Mouse (Mus musculus): Measurements from ENCODE around the gene Fnip2. TPM values are rescaled to one million over a fixed set of nuclear protein-coding genes. Genes with fewer than 3 reads are reported as not detected.
A peak's percentile ranks its signal among the peaks of the same experiment; 100 is the strongest.

Gene Fnip2
- total RNA-seq, 2 experiments from 2014 or later = 11.9 to 16.0 TPM

- DNase-seq (ENCODE audit: low spot score in 2 of 2) = peak in 1 of 2 experiments; percentile 10
Observed at GRCm38 (mm10) chr3:79566716-79567691, 592 bp downstream of the Fnip2 start.

- no peak for DNase-seq (ENCODE audit: low spot score in 2 of 2)
Observed at GRCm38 (mm10) chr3:79564875-79565606, 2.6 kb downstream of the Fnip2 start.

DNA sequence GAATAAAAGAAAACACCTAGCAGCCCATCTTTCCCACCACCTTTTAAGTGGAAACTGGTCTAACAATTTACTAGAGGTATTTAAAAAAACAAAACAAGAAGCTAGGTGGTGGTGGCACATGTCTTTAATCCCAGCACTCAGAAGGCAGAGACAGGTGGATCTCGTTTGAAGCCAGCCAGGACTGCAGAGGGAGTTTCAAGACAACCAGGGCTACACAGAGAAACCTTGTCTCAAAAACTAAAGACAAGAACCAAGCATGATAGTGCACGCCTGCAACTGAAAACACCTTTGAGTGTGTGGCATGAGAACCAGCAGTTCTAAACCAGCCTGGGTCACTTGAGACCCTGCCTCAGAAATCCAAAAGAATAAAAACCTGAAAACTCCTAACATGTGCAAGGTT is 4.1 kb downstream of the Fnip2 start:
- DNase-seq (ENCODE audit: low spot score in 2 of 2) = no peak

DNA sequence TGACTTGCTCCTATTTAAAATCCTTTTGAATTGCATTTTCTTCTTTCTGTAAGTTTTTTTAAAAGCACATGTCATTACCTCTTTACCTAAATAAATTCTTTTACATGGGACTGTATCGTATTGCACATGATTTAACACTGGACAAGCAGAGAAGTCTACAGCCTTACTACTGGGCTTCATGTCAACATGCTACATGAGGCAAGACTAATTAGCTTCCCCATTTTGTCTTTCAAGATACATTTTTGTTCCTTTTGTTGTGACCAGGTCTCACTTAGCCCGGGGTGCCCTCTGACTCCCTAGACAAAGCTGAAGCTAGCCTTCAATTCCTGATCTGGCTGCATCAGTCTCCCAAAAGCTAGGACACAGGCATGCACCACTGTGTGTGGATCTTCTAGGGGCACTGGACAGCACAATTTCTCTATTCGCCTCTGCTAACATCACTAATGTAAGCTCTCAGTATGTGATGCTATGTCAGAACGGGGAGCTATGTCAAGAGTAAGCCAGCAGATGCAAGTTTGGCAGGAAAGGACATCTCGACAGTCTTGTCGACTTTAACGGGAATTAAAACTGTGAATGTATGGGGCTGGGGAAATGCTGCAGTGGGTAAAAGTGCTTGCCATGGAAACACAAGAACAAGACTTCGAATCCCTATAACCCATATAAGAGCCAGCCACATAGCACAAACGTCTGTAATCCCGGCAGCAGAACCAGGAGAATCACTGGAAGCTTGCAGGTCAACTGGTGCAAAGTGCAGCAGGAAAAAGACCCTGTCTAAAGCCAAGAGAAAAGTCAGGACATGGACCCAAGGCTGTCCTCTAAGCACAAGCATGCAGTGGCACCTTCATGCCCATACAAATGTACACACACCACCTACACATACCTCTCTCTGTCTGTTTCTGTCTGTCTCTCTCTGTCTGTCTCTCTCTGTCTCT is 5.5 kb downstream of the Fnip2 start:
- no peak for DNase-seq (ENCODE audit: low spot score in 2 of 2)

- DNase-seq (ENCODE audit: low spot score in 2 of 2) = no peak
Observed at GRCm38 (mm10) chr3:79560555-79560954, 7.0 kb downstream of the Fnip2 start.

DNA sequence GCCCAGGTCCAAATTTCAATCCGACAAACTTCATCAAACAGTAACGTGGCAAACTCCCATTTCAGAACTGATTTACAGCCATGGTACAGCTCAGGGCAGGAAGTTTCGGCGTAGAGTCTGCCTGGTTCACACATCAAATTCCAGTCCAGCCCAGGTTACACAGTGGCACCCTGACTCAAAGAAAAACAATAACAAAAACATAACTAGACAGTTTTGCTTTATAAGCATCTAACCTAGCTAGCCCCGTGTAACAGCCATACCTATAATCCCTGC is 7.9 kb downstream of the Fnip2 start:
- no peak for DNase-seq (ENCODE audit: low spot score in 2 of 2)

DNA sequence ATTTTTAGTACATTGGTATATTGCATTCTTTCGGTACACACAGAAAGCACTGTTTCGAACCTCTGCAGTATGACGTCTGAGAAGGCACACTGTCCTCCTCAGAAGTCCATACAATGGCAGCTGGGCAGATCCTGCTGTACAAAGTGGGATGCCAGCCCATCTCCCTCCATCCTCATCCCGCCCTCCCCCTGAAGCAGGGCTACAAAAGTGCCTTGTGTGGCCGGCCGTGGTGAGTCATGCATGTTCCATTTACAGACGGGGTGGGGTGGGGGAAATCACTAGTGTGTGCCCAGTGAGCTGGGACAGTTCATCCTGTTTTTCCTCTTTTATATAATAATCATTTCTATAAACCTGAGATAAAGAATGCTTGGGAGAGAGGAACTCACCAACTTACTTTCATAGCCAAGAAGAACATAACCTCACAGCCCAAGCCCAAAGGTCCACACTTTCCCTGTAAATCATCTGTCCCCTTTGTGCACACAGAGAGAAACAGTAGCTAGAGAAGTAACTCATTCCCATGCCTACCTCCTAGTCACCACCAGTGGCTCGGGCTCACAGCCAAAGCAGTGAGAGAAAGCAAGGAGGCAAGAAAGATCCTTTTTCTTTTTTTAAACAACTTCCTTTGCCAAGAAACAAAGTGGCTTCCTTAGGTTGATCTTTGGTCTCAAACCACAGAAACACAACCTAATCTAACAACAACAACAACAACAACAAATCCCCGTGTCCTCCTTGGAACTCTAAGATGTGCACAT is 8.4 kb downstream of the Fnip2 start:
- DNase-seq (ENCODE audit: low spot score in 2 of 2) = no peak

DNA sequence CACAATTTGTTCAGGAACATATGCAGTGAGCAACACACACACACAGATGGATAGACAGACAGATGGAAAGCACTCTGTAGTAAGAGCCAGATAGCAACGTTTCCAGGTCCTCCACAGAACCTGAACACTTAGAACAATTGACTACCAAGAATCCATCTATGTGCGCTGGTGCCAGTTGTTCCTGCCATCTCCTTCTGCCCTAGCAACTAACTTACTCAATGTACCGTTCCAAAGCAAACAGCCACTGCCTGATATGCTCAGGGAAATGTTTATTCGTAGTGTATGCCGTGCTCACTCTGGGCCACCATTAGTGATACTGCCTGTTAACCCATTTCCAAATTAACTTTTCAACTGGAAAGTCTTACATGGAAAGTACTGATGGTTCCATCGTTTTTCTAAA is 12.5 kb downstream of the Fnip2 start:
- no peak for DNase-seq (ENCODE audit: low spot score in 2 of 2)

- DNase-seq (ENCODE audit: low spot score in 2 of 2) = no peak
Observed at GRCm38 (mm10) chr3:79553779-79554178, 13.8 kb downstream of the Fnip2 start.

DNA sequence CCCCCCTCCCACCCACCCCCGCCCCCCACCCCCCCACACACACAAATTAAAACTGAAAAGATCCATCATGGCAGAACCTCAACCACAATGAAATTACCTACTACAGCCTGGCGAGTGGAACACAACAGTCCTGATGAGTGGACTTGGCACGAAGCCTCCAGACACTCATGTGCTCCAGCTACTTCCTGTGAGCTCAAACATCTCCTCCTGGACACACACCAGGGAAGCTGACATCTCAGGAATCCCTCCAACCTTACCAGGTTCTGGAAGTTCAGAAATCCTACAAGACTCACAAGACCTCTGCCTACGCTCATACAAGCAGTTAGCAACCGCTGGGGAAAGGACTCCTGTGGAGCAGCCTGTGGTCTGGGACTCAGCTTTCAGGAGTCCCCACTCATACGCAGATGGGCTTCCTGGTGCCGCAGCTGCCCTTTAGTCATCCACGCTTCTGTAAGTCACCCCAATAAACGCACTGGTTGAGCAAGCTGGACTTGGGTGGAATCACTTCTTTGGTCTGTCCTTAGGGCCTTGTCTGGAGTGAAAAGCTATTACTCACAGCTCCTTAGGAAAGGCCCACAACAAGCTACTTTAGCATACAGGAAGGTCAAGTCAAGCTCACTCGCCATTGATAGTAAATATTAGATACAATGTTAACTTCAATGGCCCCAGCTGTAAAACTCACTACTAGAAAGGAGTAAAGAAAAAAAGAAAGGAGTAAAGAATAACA is 15.6 kb downstream of the Fnip2 start:
- no peak for DNase-seq (ENCODE audit: low spot score in 2 of 2)

DNA sequence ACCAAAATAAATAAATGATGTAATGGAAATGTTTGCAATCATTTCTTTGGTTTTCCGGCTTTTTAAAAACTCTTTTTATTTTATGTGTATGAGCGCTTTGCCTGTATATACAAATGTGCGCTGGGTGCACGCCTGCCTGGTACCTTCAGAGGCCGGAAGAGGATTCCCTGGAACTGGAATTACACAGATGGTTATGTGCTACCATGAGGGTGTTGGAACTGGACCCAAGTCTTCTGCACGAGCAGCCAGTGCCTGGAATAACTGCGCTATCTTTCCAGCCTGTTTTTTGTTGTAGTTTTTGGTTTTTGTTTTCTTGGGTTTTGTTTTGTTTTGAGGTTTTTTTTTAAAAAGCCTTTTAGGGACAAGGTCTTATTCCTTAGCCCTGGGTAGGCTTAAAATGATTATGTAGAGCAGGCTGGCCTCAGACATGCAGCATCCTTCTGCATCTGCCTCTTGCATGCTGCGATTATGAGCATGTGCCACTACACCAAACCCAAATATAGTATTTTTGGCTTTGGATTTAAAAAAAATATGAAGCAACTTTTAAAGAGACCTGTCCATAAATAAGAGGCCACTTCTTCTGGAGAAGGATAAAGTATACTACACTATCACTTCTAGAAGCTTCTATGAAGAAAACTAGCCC is 17.7 kb downstream of the Fnip2 start:
- DNase-seq (ENCODE audit: low spot score in 2 of 2) = no peak

DNA sequence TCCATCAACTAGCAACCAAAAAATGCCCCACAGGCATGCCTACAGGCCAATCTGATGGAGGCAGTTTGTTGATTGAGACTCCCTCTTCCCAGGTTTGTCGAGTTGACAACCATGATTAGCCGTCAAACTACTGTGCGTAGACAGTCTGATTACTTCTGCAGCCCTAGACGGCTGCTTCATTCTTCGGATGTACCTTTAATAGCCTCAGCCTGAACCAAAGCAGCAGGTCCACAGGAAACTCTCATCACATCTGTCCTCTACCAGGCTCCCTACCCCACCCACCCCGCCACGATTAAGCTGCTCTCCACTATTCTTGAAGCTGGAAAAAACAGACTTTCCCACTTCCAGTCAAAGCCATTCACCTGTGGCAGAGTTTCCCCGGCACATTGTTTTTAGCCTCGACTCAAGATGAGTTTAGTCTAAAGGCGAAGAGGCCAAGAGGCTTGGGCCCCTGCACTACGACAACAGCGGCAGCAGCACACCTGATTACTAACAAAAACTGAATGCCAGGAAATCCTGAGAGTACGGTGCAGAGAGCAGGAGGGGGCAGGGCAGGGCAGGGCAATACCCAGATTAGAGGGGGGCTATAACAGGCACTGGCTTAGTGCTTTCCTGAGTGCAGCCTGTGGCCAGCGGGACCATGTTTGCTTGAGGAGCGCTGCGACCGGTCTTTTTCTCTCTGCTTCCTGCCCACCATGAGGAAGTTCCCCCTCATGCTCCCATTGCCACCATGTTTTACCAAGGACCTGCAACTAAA is 18.7 kb downstream of the Fnip2 start:
- no peak for DNase-seq (ENCODE audit: low spot score in 2 of 2)

- DNase-seq (ENCODE audit: low spot score in 2 of 2) = no peak
Observed at GRCm38 (mm10) chr3:79542585-79542984, 25.0 kb downstream of the Fnip2 start.

DNA sequence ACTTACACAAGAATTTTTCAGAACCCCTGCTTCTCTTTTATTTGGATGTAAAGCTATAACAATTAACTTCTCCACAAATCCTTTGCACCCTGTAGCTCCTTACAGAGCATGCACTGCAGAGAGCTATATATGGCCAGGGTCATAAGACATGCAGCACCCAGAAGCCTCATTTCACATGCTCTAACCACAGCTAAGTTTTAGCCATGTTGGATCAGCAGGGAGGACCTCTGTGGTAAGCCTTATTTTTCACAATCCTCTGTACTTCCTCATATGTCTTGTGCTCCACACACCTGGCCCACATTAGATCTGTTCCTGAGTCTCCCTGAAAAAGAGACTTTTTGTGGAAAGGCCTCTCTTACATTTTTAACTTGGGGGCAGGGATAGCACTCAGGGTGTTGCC is 27.9 kb downstream of the Fnip2 start:
- DNase-seq (ENCODE audit: low spot score in 2 of 2) = no peak

- DNase-seq (ENCODE audit: low spot score in 2 of 2) = no peak
Observed at GRCm38 (mm10) chr3:79539124-79539523, 28.5 kb downstream of the Fnip2 start.

DNA sequence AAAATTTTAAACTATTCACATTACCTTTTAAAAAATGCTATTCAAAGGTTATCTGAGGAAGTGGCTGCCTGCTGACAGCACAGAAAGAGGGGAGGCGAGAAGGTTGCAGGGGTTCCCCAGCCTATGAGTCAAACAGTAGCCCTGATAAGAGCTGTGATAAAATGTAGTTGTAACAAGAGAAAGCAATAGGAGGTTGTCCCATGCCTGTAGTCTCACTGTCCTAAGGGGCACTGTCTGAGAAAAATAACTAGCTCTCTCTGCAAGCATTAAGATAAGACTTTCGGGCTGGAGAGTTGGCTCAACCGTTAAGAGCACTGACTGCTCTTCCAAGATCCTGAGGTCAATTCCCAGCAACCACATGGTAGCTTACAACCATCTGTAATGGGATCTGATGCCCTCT is 29.3 kb downstream of the Fnip2 start:
- DNase-seq (ENCODE audit: low spot score in 2 of 2) = no peak

GRCm38 (mm10) chr3:79537626-79538203 is 29.9 kb downstream of the Fnip2 start:
- no peak for DNase-seq (ENCODE audit: low spot score in 2 of 2)

- DNase-seq (ENCODE audit: low spot score in 2 of 2) = no peak
Observed at GRCm38 (mm10) chr3:79537023-79537422, 30.6 kb downstream of the Fnip2 start.

All from adrenal gland, postnatal 4 days (tissue).